Mouse (Mus musculus) kidney, adult 11 months (tissue): Measurements from ENCODE around the gene Gm26741.
A peak's percentile ranks its signal among the peaks of the same experiment; 100 is the strongest.

Experiments used
- DNase-seq: peaks from one replicate; pipeline ENCODE4 v3.0.0; 2022

Gm26741 gene

GRCm38 (mm10) chr10:52391208-52391607 lies 32.6 kb downstream of the Gm26741 start:
- no peak for DNase-seq

GRCm38 (mm10) chr10:52396647-52397046 lies 38.1 kb downstream of the Gm26741 start:
- peak; percentile 59 for DNase-seq

- DNase-seq = no peak
Observed at GRCm38 (mm10) chr10:52398715-52399114, 40.1 kb downstream of the Gm26741 start.

GRCm38 (mm10) chr10:52399722-52400121 lies 41.2 kb downstream of the Gm26741 start:
- no peak for DNase-seq

GRCm38 (mm10) chr10:52405160-52405559 lies 46.6 kb downstream of the Gm26741 start:
- DNase-seq = no peak

- DNase-seq = peak; percentile 44
Observed at GRCm38 (mm10) chr10:52407526-52407925, 49.0 kb downstream of the Gm26741 start.
